In genomic region chr2:148875335-148875811, GRCm38 (mm10) we compare ENCODE assay signal across 7 mouse cellular contexts. TPM values are rescaled to one million over a fixed set of nuclear protein-coding genes. Genes with fewer than 3 reads are reported as not detected.
DNase-seq lines count a peak whose midpoint lies in the region; ATAC-seq lines count a peak whose summit lies in the region.

TSS of gene Cst3 (minus strand) at chr2:148875692.

- ATAC-seq in granulocyte monocyte progenitor cell, adult 5-6 weeks (replicated peaks; ENCODE audit: poor library complexity, severe bottlenecking): peak; percentile 81
- peak; percentile 96 for ATAC-seq in midbrain, embryonic 13.5 days

- H3K4me1 ChIP-seq in embryonic facial prominence, embryonic 10.5 days: peaks cover 41% of the 10 kb centered on the region
- peaks cover 40% of the 10 kb centered on the region for H3K4me1 ChIP-seq in limb, embryonic 10.5 days
- peaks cover 32% of the 10 kb centered on the region for H3K4me1 ChIP-seq in midbrain, embryonic 13.5 days (replicated peaks)

- peak within 1 kb of the TSS; percentile 93 for H3K27ac ChIP-seq in embryonic facial prominence, embryonic 10.5 days (replicated peaks)
- H3K27ac ChIP-seq in limb, embryonic 10.5 days: peak within 1 kb of the TSS; percentile 94
- peak within 1 kb of the TSS; percentile 82 for H3K27ac ChIP-seq in midbrain, embryonic 13.5 days

- H3K9ac ChIP-seq in midbrain, embryonic 13.5 days (replicated peaks): peak within 1 kb of the TSS; percentile 86

- WGBS in embryonic facial prominence, embryonic 10.5 days: under 1% methylated on average over 19 of the region's 19 CpGs
- under 1% methylated on average over 19 of the region's 19 CpGs for WGBS in limb, embryonic 10.5 days
- WGBS in midbrain, embryonic 13.5 days: under 1% methylated on average over 19 of the region's 19 CpGs

- no peaks in the 10 kb centered on the region for H3K27me3 ChIP-seq in embryonic facial prominence, embryonic 10.5 days (replicated peaks; ENCODE audit: low read depth, poor library complexity, severe bottlenecking)
- H3K27me3 ChIP-seq in limb, embryonic 10.5 days (ENCODE audit: low read depth, poor library complexity, severe bottlenecking): no peaks in the 10 kb centered on the region
- no peaks in the 10 kb centered on the region for H3K27me3 ChIP-seq in midbrain, embryonic 13.5 days

- peak; percentile 95 for DNase-seq in adrenal gland, adult 8-10 months
- DNase-seq in embryonic facial prominence, embryonic 10.5 days (ENCODE audit: low spot score): peak; percentile 96
- DNase-seq in kidney, adult 11 months: peak; percentile 95
- peak; percentile 93 for DNase-seq in limb, embryonic 10.5 days (ENCODE audit: low spot score)
- peak; percentile 72 for DNase-seq in spleen, adult 12 weeks (ENCODE audit: low spot score)

- H3K4me2 ChIP-seq in midbrain, embryonic 13.5 days (replicated peaks): peak within 1 kb of the TSS; percentile 77

- peak within 1 kb of the TSS; percentile 88 for H3K4me3 ChIP-seq in embryonic facial prominence, embryonic 10.5 days
- peak within 1 kb of the TSS; percentile 85 for H3K4me3 ChIP-seq in limb, embryonic 10.5 days
- H3K4me3 ChIP-seq in midbrain, embryonic 13.5 days (replicated peaks): peak within 1 kb of the TSS; percentile 83

- H3K36me3 ChIP-seq in embryonic facial prominence, embryonic 10.5 days (replicated peaks): peaks cover 28% of the 10 kb centered on the region
- peaks cover 27% of the 10 kb centered on the region for H3K36me3 ChIP-seq in limb, embryonic 10.5 days
- peaks cover 28% of the 10 kb centered on the region for H3K36me3 ChIP-seq in midbrain, embryonic 13.5 days

- no peaks in the 10 kb centered on the region for H3K9me3 ChIP-seq in embryonic facial prominence, embryonic 10.5 days
- H3K9me3 ChIP-seq in limb, embryonic 10.5 days (replicated peaks): no peaks in the 10 kb centered on the region
- H3K9me3 ChIP-seq in midbrain, embryonic 13.5 days: no peaks in the 10 kb centered on the region

RNA-seq across cellular contexts. Expression of gene Cst3, which starts in this region (rescaled TPM):
- 1,000 to 10,000 TPM in 1 of 4 experiments, 100 to 1,000 TPM in 3; 786 to 1,002 (median 918) TPM for total RNA-seq in adrenal gland, adult 8-10 months (2022)
- polyA plus RNA-seq in embryonic facial prominence, embryonic 10.5 days (2016; fragmentation: Nextera tagmentation; extraction: Ambion mirVana): 261 and 265 TPM in 2 replicates
- 362 and 448 TPM in 2 replicates for total RNA-seq in granulocyte monocyte progenitor cell, adult 5-6 weeks (2014; fragmentation: Nextera tagmentation)
- total RNA-seq in granulocyte monocyte progenitor cell, adult 5-6 weeks (2017): 432 and 469 TPM in 2 replicates
- polyA plus RNA-seq in limb, embryonic 10.5 days (2016; fragmentation: Nextera tagmentation; extraction: Ambion mirVana): 209 and 241 TPM in 2 replicates
- 436 and 465 TPM in 2 replicates for polyA plus RNA-seq in midbrain, embryonic 13.5 days (2015; fragmentation: Nextera tagmentation; extraction: Ambion mirVana)

Comparison
In these comparisons a context has a peak if more than half of its experiments do, and no peak if none do; other contexts are left out.
1. Peak in every context shown above with its lines: DNase-seq, ATAC-seq, H3K4me3 ChIP-seq and H3K27ac ChIP-seq.